In genomic region chr7:44983944-44984832, GRCm38 (mm10) we compare ENCODE assay signal across 8 mouse cellular contexts. TPM values are rescaled to one million over a fixed set of nuclear protein-coding genes. Genes with fewer than 3 reads are reported as not detected.
DNase-seq lines count a peak whose midpoint lies in the region; ATAC-seq and TF ChIP-seq lines count a peak whose summit lies in the region.

No protein-coding gene starts in this region.

- peaks cover 41% of the 10 kb centered on the region for H3K36me3 ChIP-seq in ES-E14 (ENCODE audit: control insufficient read depth, insufficient read depth, low read length, poor library complexity, severe bottlenecking)
- peaks cover 43% of the 10 kb centered on the region for H3K36me3 ChIP-seq in hindbrain, embryonic 12.5 days
- peaks cover 66% of the 10 kb centered on the region for H3K36me3 ChIP-seq in midbrain, embryonic 10.5 days

- peak overlapping the region; percentile 34; the same call in 1 of the 2 replicates for H3K9ac ChIP-seq in ES-E14 (ENCODE audit: insufficient read depth, low read depth, low read length, poor library complexity, severe bottlenecking)
- peak overlapping the region; percentile 49; the same call in 1 of the 2 replicates for H3K9ac ChIP-seq in hindbrain, embryonic 12.5 days

- peak overlapping the region; percentile 19 to 95; a peak in 2 of 4 replicates for H3K4me3 ChIP-seq in ES-E14 (ENCODE audit: insufficient read depth in 1 of 2, low read depth in 1 of 2, low read length in 2 of 2, poor library complexity in 1 of 2, severe bottlenecking in 1 of 2)
- peak overlapping the region; percentile 96 for H3K4me3 ChIP-seq in hindbrain, embryonic 12.5 days
- H3K4me3 ChIP-seq in midbrain, embryonic 10.5 days = peak overlapping the region; percentile 95

- in situ Hi-C loops in ES-E14 (cut with MboI; ENCODE audit: low sequenced_read_pairs in 2 of 2, unreplicated experiment in 2 of 2) = no loop called here

- H3K4me1 ChIP-seq in ES-E14 (ENCODE audit: control insufficient read depth in 2 of 2, insufficient read depth in 2 of 2, low read length in 2 of 2, poor library complexity in 1 of 2) = peaks cover 3 to 14% of the 10 kb centered on the region in 2 experiments; a peak in 3 of 4 replicates
- H3K4me1 ChIP-seq in hindbrain, embryonic 12.5 days = peaks cover 36% of the 10 kb centered on the region
- H3K4me1 ChIP-seq in midbrain, embryonic 10.5 days = peaks cover 39% of the 10 kb centered on the region

- WGBS in hindbrain, embryonic 12.5 days = 81% methylated on average over 7 of the region's 7 CpGs
- 77% methylated on average over 7 of the region's 7 CpGs for WGBS in midbrain, embryonic 10.5 days

- 0 out of 2 replicates have a peak overlapping the region, but pooled peaks have one; percentile 4 for H3K27ac ChIP-seq in ES-E14 (ENCODE audit: insufficient read depth, low read depth, low read length, poor library complexity, severe bottlenecking)
- H3K27ac ChIP-seq in hindbrain, embryonic 12.5 days = peak overlapping the region; percentile 35; the same call in 1 of the 2 replicates
- H3K27ac ChIP-seq in midbrain, embryonic 10.5 days (replicated peaks) = peak overlapping the region; percentile 97

- no peaks in the 10 kb centered on the region for H3K9me3 ChIP-seq in ES-E14 (ENCODE audit: control insufficient read depth, insufficient read depth, low read depth, low read length)
- no peaks in the 10 kb centered on the region for H3K9me3 ChIP-seq in hindbrain, embryonic 12.5 days (replicated peaks)
- no peaks in the 10 kb centered on the region for H3K9me3 ChIP-seq in midbrain, embryonic 10.5 days (replicated peaks)

- no peaks in the 10 kb centered on the region for H3K27me3 ChIP-seq in hindbrain, embryonic 12.5 days
- H3K27me3 ChIP-seq in midbrain, embryonic 10.5 days (ENCODE audit: low read depth, poor library complexity, severe bottlenecking) = no peaks in the 10 kb centered on the region

- H3K4me2 ChIP-seq in hindbrain, embryonic 12.5 days (replicated peaks) = peak overlapping the region; percentile 64

- peak; percentile 93 for DNase-seq in heart, adult 11 months
- no peak for DNase-seq in heart, adult 8-10 months (ENCODE audit: low spot score)
- no peak for DNase-seq in ES-E14 (ENCODE audit: low read depth, low spot score)
- DNase-seq in midbrain, embryonic 10.5 days (ENCODE audit: low spot score) = no peak
- no peak for DNase-seq in ovary, postnatal 36 days (ENCODE audit: low spot score)
- no peak for DNase-seq in natural killer cell, adult 2 months (ENCODE audit: low spot score in 2 of 2)
- DNase-seq in cerebellum, postnatal 14 days = no peak

- no peak for ATAC-seq in hindbrain, embryonic 12.5 days (ENCODE audit: low FRiP score)

TF ChIP-seq in ES-E14, 5 proteins besides CTCF, POLR2A, EP300 and RAD21:
- TF ChIP-seq MAFK (IDR thresholded peaks at IDR 0.05; ENCODE audit: insufficient read depth, low read depth, low read length) (no peak), CHD2 (IDR thresholded peaks at IDR 0.05; ENCODE audit: low read depth, low read length) (no peak), ZNF384 (IDR thresholded peaks at IDR 0.05; ENCODE audit: low read depth, low read length) (no peak), HCFC1 (IDR thresholded peaks at IDR 0.05; ENCODE audit: borderline replicate concordance, insufficient read depth, low read length) (no peak), ZC3H11A (IDR thresholded peaks at IDR 0.05; ENCODE audit: borderline replicate concordance, low read depth, low read length) (no peak)

RNA-seq across cellular contexts. Expression of gene Prmt1, which starts 2.2 kb away (rescaled TPM):
- 100 to 1,000 TPM in 2 of 4 experiments, 10 to 100 TPM in 2; 88.3 to 107 (median 102) TPM for total RNA-seq in heart, adult 8-10 months (2022)
- total RNA-seq in ES-E14 (2012; rRNA removed) = 413 and 429 TPM in 2 replicates
- polyA plus RNA-seq in hindbrain, embryonic 12.5 days (2016; fragmentation: Nextera tagmentation; extraction: Ambion mirVana) = 551 and 566 TPM in 2 replicates
- polyA plus RNA-seq in midbrain, embryonic 10.5 days (2016; fragmentation: Nextera tagmentation; extraction: Ambion mirVana) = 908 and 945 TPM in 2 replicates

RNA-seq across cellular contexts. Expression of gene Cpt1c, which starts 9.5 kb away (rescaled TPM):
- 1 to 10 TPM; 1.4 to 2.7 (median 1.8) TPM for total RNA-seq in heart, adult 8-10 months (2022)
- 60.3 and 123 TPM in 2 replicates for total RNA-seq in ES-E14 (2012; rRNA removed)
- 42.8 and 44.2 TPM in 2 replicates for polyA plus RNA-seq in hindbrain, embryonic 12.5 days (2016; fragmentation: Nextera tagmentation; extraction: Ambion mirVana)
- polyA plus RNA-seq in midbrain, embryonic 10.5 days (2016; fragmentation: Nextera tagmentation; extraction: Ambion mirVana) = 22.3 and 26.8 TPM in 2 replicates

RNA-seq across cellular contexts. Expression of gene Irf3, which starts 13.3 kb away (rescaled TPM):
- total RNA-seq in heart, adult 8-10 months (2022) = 10 to 100 TPM; 23.2 to 31.9 (median 27.0) TPM
- 45.9 and 68.4 TPM in 2 replicates for total RNA-seq in ES-E14 (2012; rRNA removed)
- polyA plus RNA-seq in hindbrain, embryonic 12.5 days (2016; fragmentation: Nextera tagmentation; extraction: Ambion mirVana) = 62.7 and 74.3 TPM in 2 replicates
- polyA plus RNA-seq in midbrain, embryonic 10.5 days (2016; fragmentation: Nextera tagmentation; extraction: Ambion mirVana) = 69.5 and 71.2 TPM in 2 replicates

RNA-seq across cellular contexts. Expression of gene Bcl2l12, which starts 14.3 kb away (rescaled TPM):
- total RNA-seq in heart, adult 8-10 months (2022) = 10 to 100 TPM in 3 of 4 experiments, 1 to 10 TPM in 1; 8.6 to 13.5 (median 11.0) TPM
- total RNA-seq in ES-E14 (2012; rRNA removed) = 11.9 and 13.0 TPM in 2 replicates
- 46.7 and 46.8 TPM in 2 replicates for polyA plus RNA-seq in hindbrain, embryonic 12.5 days (2016; fragmentation: Nextera tagmentation; extraction: Ambion mirVana)
- polyA plus RNA-seq in midbrain, embryonic 10.5 days (2016; fragmentation: Nextera tagmentation; extraction: Ambion mirVana) = 77.4 and 78.4 TPM in 2 replicates

RNA-seq across cellular contexts. Expression of gene Scaf1, which starts 32.0 kb away (rescaled TPM):
- total RNA-seq in heart, adult 8-10 months (2022) = 10 to 100 TPM; 46.8 to 56.2 (median 49.7) TPM
- total RNA-seq in ES-E14 (2012; rRNA removed) = 39.0 and 39.2 TPM in 2 replicates
- 50.6 and 52.4 TPM in 2 replicates for polyA plus RNA-seq in hindbrain, embryonic 12.5 days (2016; fragmentation: Nextera tagmentation; extraction: Ambion mirVana)
- polyA plus RNA-seq in midbrain, embryonic 10.5 days (2016; fragmentation: Nextera tagmentation; extraction: Ambion mirVana) = 39.6 and 44.8 TPM in 2 replicates

Comparison
In these comparisons a context has a peak if more than half of its experiments do, and no peak if none do; other contexts are left out.
1. H3K27ac ChIP-seq: peak in every context shown above with its lines; median percentile 97 in midbrain, embryonic 10.5 days; 35 in hindbrain, embryonic 12.5 days; 4 in ES-E14.
2. RNA of gene Cpt1c, which starts 9.5 kb away (total RNA-seq): 60.3 to 123 TPM in ES-E14; 1.4 to 2.7 TPM in heart, adult 8-10 months; every median in the first group is over 10 times any median in the second.
3. Peak in every context shown above with its lines, with median percentiles within 50 percentile points of each other: H3K4me3 ChIP-seq.